Mouse (Mus musculus) forebrain, embryonic 12.5 days (tissue): ENCODE results near the gene Mcm3ap. TPM values are rescaled to one million over a fixed set of nuclear protein-coding genes. Genes with fewer than 3 reads are reported as not detected.

Experiments used
- ATAC-seq: fragments of 200-750 bp; cut with Nextera tagmentation; 2 replicates; pipeline ENCODE4 v1.8.0; 2017; ENCODE audit warnings: moderate TSS enrichment; ENCODE audit not compliant: low FRiP score
- H3K27ac ChIP-seq: fragments of 300-500 bp; sonication (generic); 2 replicates; pipeline ENCODE4 v1.5.1; 2016; ENCODE audit warnings: mild to moderate bottlenecking
- H3K27me3 ChIP-seq: fragments of 300-500 bp; sonication (generic); 2 replicates; pipeline ENCODE4 v1.6.1; 2016; ENCODE audit warnings: mild to moderate bottlenecking
- H3K36me3 ChIP-seq: fragments of 300-500 bp; sonication (generic); replicated peaks from 2 replicates; pipeline ENCODE4 v1.6.1; 2016; ENCODE audit warnings: mild to moderate bottlenecking
- H3K4me1 ChIP-seq: fragments of 300-500 bp; sonication (generic); 2 replicates; pipeline ENCODE4 v1.6.1; 2016
- H3K4me2 ChIP-seq: fragments of 300-500 bp; sonication (generic); 2 replicates; pipeline ENCODE4 v1.6.1; 2016; ENCODE audit warnings: mild to moderate bottlenecking, moderate library complexity
- H3K4me3 ChIP-seq: fragments of 300-500 bp; sonication (generic); replicated peaks from 2 replicates; pipeline ENCODE4 v1.5.1; 2016; ENCODE audit warnings: mild to moderate bottlenecking
- H3K9ac ChIP-seq: fragments of 300-500 bp; sonication (generic); 2 replicates; pipeline ENCODE4 v1.6.1; 2016; ENCODE audit warnings: mild to moderate bottlenecking
- H3K9me3 ChIP-seq: fragments of 300-500 bp; sonication (generic); 2 replicates; pipeline ENCODE4 v1.6.1; 2016
- WGBS: fragments of 180-500 bp; shearing (Covaris S2); methylation state at CpG from one replicate; pipeline ENCODE4 v1.1.7; 2016; 5-methylcytosine and 5-hydroxymethylcytosine counted together
- polyA plus RNA-seq: library from polyadenylated mRNA; unstranded; fragments of >200 nt; fragmentation: Nextera tagmentation; extraction: Ambion mirVana; gene quantifications from 2 replicates; pipeline ENCODE4 v1.2.1, GENCODE M21; 2016

Gene Mcm3ap
- polyA plus RNA-seq, 1 experiment from 2014 or later, result 93.0 TPM

DNA sequence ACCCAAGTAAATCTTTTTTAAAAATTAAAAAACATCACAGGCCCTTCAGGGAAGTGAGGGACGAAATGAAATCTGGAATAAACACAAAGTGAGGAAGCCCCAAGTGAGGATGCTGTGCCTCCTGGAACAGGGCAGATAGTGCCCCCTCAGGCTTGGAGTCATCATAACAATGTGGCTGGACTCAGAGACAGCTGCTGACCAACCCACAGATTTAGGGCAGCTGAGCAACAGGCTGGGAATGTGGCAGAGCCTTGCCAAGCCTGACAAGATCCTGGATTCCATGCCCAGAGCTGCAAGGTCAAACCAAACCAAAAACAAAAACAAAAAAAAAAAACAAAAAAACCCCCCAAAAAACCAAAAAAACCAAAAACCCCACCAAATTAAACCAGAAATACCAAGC is 7.5 kb upstream of the Mcm3ap start:
- WGBS, result 85% methylated on average over 1 of the region's 1 CpGs
- H3K27me3 ChIP-seq, result no peaks in the 10 kb centered on the region
- no peak overlapping the region for H3K27ac ChIP-seq
- H3K4me1 ChIP-seq, result no peaks in the 10 kb centered on the region
- H3K4me2 ChIP-seq, result no peak overlapping the region
- H3K4me3 ChIP-seq, result no peak overlapping the region
- H3K9ac ChIP-seq, result no peak overlapping the region
- ATAC-seq, result no peak
- H3K36me3 ChIP-seq, result 0 out of 2 replicates have a peak, but pooled peaks cover 3% of the 10 kb centered on the region
- 0 out of 2 replicates have a peak, but pooled peaks cover 5% of the 10 kb centered on the region for H3K9me3 ChIP-seq

DNA sequence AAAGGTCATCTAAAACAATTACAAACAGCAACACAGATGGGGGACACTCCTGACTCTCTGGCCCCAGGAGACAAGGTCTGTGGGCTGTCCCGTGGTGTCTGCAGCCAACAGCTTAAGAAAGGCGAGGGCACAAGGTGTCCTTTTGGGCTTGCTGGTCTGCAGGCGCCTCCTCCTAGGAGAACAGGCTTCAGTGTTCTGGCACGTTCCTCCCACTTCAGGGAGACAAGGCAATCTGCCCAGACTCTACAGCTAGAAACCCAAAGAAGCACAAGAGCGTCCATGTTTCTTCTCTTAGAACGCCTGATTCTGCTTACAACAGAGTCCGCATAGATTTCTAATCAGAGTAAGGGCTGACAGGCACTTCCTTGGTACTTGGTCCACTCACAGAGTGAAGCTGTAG is 6.4 kb upstream of the Mcm3ap start:
- Histone ChIP-seq H3K4me2 (no peak overlapping the region), H3K9me3 (0 out of 2 replicates have a peak, but pooled peaks cover 5% of the 10 kb centered on the region), H3K36me3 (0 out of 2 replicates have a peak, but pooled peaks cover 3% of the 10 kb centered on the region), H3K27me3 (no peaks in the 10 kb centered on the region), H3K4me3 (no peak overlapping the region), H3K4me1 (no peaks in the 10 kb centered on the region), H3K27ac (no peak overlapping the region), H3K9ac (no peak overlapping the region)
- no peak for ATAC-seq
- 95% methylated on average over 7 of the region's 7 CpGs for WGBS

GRCm38 (mm10) chr10:76462721-76463120 is 6.0 kb upstream of the Mcm3ap start:
- Histone ChIP-seq H3K4me3 (no peak overlapping the region), H3K36me3 (0 out of 2 replicates have a peak, but pooled peaks cover 3% of the 10 kb centered on the region), H3K4me1 (peaks cover 2% of the 10 kb centered on the region; the same call in 1 of the 2 replicates), H3K27me3 (no peaks in the 10 kb centered on the region), H3K27ac (no peak overlapping the region), H3K9ac (no peak overlapping the region), H3K4me2 (no peak overlapping the region), H3K9me3 (0 out of 2 replicates have a peak, but pooled peaks cover 5% of the 10 kb centered on the region)
- WGBS, result 87% methylated on average over 6 of the region's 6 CpGs
- no peak for ATAC-seq

GRCm38 (mm10) chr10:76473759-76474158 is 5.0 kb downstream of the Mcm3ap start:
- H3K27me3 ChIP-seq, result no peaks in the 10 kb centered on the region
- no peak overlapping the region for H3K9ac ChIP-seq
- H3K36me3 ChIP-seq, result peaks cover 74% of the 10 kb centered on the region
- no peak for ATAC-seq
- no peak overlapping the region for H3K4me2 ChIP-seq
- WGBS, result 89% methylated on average over 5 of the region's 5 CpGs
- no peak overlapping the region for H3K27ac ChIP-seq
- H3K4me3 ChIP-seq, result no peak overlapping the region
- 0 out of 2 replicates have a peak, but pooled peaks cover 7% of the 10 kb centered on the region for H3K4me1 ChIP-seq
- H3K9me3 ChIP-seq, result no peaks in the 10 kb centered on the region

DNA sequence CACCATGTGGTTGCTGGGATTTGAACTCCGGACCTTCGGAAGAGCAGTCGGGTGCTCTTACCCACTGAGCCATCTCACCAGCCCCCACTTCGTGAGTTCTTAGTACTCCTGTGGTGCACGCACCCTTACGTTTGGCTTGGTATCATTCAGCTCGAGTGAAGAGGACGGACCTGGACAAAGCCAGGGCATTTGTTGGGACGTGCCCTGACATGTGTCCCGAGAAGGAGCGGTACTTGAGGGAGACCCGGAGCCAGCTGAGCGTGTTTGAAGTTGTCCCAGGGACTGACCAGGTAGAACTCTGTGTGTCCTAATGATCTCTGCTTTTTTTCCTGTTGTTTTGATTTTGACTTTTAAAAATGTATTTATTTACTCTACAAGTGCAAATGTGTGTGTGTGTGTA is 12.1 kb downstream of the Mcm3ap start:
- H3K4me1 ChIP-seq, result no peaks in the 10 kb centered on the region
- H3K4me3 ChIP-seq, result no peak overlapping the region
- H3K27me3 ChIP-seq, result no peaks in the 10 kb centered on the region
- H3K9me3 ChIP-seq, result no peaks in the 10 kb centered on the region
- no peak overlapping the region for H3K27ac ChIP-seq
- H3K9ac ChIP-seq, result no peak overlapping the region
- WGBS, result 92% methylated on average over 13 of the region's 13 CpGs
- no peak for ATAC-seq
- H3K36me3 ChIP-seq, result peaks cover 93% of the 10 kb centered on the region
- no peak overlapping the region for H3K4me2 ChIP-seq

DNA sequence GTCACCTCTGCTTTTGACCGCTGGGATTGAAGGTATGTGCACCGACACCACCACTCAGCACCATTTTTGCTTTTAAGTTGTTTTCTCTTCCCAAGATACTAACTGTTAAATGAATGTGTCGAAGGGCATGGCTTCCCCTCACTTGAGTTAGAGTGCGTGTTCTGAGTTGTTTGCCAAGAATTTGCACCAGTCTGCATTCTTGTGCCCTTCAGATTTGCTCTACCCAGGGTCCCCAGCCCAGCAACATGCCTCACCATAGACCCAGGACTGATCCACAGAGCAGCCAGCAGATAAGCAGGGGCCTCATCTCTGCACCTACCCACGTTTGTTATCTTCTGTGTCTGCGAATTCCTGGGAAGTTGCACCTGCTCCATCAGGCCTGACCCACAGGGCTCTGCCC is 12.8 kb downstream of the Mcm3ap start:
- no peak overlapping the region for H3K4me3 ChIP-seq
- no peaks in the 10 kb centered on the region for H3K9me3 ChIP-seq
- H3K27me3 ChIP-seq, result no peaks in the 10 kb centered on the region
- no peak overlapping the region for H3K9ac ChIP-seq
- H3K4me1 ChIP-seq, result no peaks in the 10 kb centered on the region
- WGBS, result 91% methylated on average over 6 of the region's 6 CpGs
- ATAC-seq, result no peak
- H3K36me3 ChIP-seq, result peaks cover 93% of the 10 kb centered on the region
- no peak overlapping the region for H3K27ac ChIP-seq
- no peak overlapping the region for H3K4me2 ChIP-seq

GRCm38 (mm10) chr10:76486302-76486701 is 17.6 kb downstream of the Mcm3ap start:
- Histone ChIP-seq H3K4me3 (no peak overlapping the region), H3K9ac (no peak overlapping the region), H3K27me3 (no peaks in the 10 kb centered on the region), H3K4me1 (no peaks in the 10 kb centered on the region), H3K36me3 (peaks cover 94% of the 10 kb centered on the region), H3K4me2 (no peak overlapping the region), H3K27ac (no peak overlapping the region), H3K9me3 (no peaks in the 10 kb centered on the region)
- no peak for ATAC-seq
- WGBS, result 95% methylated on average over 2 of the region's 2 CpGs

DNA sequence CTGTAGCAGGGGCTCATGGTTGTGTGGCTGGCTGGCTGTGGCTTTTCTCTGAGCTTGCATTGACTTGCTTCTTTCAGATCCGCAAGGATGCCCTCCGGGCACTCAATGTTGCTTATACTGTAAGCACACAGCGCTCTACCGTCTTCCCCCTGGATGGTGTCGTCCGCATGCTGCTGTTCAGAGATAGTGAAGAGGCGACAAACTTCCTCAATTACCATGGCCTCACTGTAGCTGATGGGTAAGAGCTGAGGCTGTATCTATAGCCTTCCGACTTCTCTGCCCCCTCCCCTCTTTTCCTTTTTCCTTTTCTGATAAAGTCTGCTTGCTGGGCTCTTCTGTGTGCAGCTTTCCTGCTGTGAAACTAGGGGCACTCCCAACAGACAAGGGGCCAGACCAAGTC is 19.5 kb downstream of the Mcm3ap start:
- H3K36me3 ChIP-seq, result peaks cover 91% of the 10 kb centered on the region
- H3K4me1 ChIP-seq, result no peaks in the 10 kb centered on the region
- no peak overlapping the region for H3K4me3 ChIP-seq
- H3K9me3 ChIP-seq, result no peaks in the 10 kb centered on the region
- H3K27ac ChIP-seq, result no peak overlapping the region
- H3K9ac ChIP-seq, result no peak overlapping the region
- 96% methylated on average over 8 of the region's 8 CpGs for WGBS
- ATAC-seq, result no peak
- H3K27me3 ChIP-seq, result no peaks in the 10 kb centered on the region
- no peak overlapping the region for H3K4me2 ChIP-seq

- no peak overlapping the region for H3K9ac ChIP-seq
- H3K36me3 ChIP-seq, result peaks cover 92% of the 10 kb centered on the region
- H3K4me2 ChIP-seq, result no peak overlapping the region
- H3K27ac ChIP-seq, result no peak overlapping the region
- no peaks in the 10 kb centered on the region for H3K27me3 ChIP-seq
- WGBS, result 94% methylated on average over 15 of the region's 15 CpGs
- no peak overlapping the region for H3K4me3 ChIP-seq
- H3K4me1 ChIP-seq, result no peaks in the 10 kb centered on the region
- no peaks in the 10 kb centered on the region for H3K9me3 ChIP-seq
- ATAC-seq, result no peak
Observed at GRCm38 (mm10) chr10:76489205-76489604, 20.5 kb downstream of the Mcm3ap start.

DNA sequence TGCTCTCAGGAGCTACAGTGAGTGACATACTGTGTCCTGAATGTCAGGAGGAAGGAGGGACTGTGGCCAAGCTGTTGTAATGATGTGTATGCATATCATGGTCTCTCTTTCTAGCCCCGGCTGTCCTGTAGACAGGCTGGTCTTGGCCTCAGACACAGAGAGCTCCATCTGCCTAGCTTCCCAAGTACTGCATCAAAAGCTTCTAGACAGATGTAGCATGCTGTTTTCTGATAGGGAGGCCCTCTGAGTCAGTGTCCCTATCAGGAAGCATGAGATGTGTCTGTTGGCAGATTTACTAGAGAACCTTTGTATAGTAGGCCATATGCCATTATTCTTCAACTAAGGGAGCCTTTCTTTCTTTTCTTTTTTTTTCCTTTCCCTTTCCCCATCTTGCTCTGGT is 24.8 kb downstream of the Mcm3ap start:
- Histone ChIP-seq H3K27me3 (no peaks in the 10 kb centered on the region), H3K27ac (no peak overlapping the region), H3K9ac (no peak overlapping the region), H3K4me3 (no peak overlapping the region), H3K4me2 (no peak overlapping the region), H3K4me1 (no peaks in the 10 kb centered on the region), H3K36me3 (peaks cover 87% of the 10 kb centered on the region), H3K9me3 (no peaks in the 10 kb centered on the region)
- ATAC-seq, result no peak
- 81% methylated on average over 1 of the region's 1 CpGs for WGBS

- ATAC-seq, result no peak
- H3K9ac ChIP-seq, result no peak overlapping the region
- peaks cover 87% of the 10 kb centered on the region for H3K36me3 ChIP-seq
- H3K4me3 ChIP-seq, result no peak overlapping the region
- 92% methylated on average over 6 of the region's 6 CpGs for WGBS
- H3K27me3 ChIP-seq, result no peaks in the 10 kb centered on the region
- no peak overlapping the region for H3K4me2 ChIP-seq
- no peaks in the 10 kb centered on the region for H3K9me3 ChIP-seq
- H3K27ac ChIP-seq, result no peak overlapping the region
- H3K4me1 ChIP-seq, result no peaks in the 10 kb centered on the region
Observed at GRCm38 (mm10) chr10:76495501-76495900, 26.8 kb downstream of the Mcm3ap start.

- ATAC-seq, result no peak
- H3K36me3 ChIP-seq, result peaks cover 86% of the 10 kb centered on the region
- no peak overlapping the region for H3K9ac ChIP-seq
- WGBS, result 95% methylated on average over 7 of the region's 7 CpGs
- H3K4me2 ChIP-seq, result no peak overlapping the region
- no peaks in the 10 kb centered on the region for H3K9me3 ChIP-seq
- no peaks in the 10 kb centered on the region for H3K27me3 ChIP-seq
- H3K4me1 ChIP-seq, result no peaks in the 10 kb centered on the region
- H3K4me3 ChIP-seq, result no peak overlapping the region
- H3K27ac ChIP-seq, result no peak overlapping the region
Observed at GRCm38 (mm10) chr10:76496366-76496765, 27.6 kb downstream of the Mcm3ap start.

DNA sequence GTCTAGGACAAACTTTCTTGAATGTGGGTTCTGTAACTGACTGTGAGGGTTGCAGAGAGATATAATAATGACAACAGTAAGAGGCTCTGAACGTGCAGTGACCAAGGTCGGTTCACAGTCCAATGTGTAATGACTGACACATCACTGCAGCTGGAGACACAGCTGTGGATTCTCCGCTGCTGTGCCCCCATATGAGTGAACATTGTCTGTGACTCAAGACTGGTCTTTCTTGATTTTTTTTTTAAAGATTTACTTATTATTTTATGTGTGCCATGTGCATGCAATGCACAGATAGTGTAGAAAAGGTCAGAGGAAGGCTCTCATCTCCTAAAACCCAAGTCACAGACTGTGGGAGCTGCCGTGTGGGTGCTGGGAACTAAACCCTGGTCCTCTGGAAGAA is 28.8 kb downstream of the Mcm3ap start:
- ATAC-seq, result no peak
- H3K4me3 ChIP-seq, result no peak overlapping the region
- 96% methylated on average over 4 of the region's 4 CpGs for WGBS
- H3K4me1 ChIP-seq, result no peaks in the 10 kb centered on the region
- H3K36me3 ChIP-seq, result peaks cover 90% of the 10 kb centered on the region
- H3K27ac ChIP-seq, result no peak overlapping the region
- H3K9me3 ChIP-seq, result no peaks in the 10 kb centered on the region
- H3K4me2 ChIP-seq, result no peak overlapping the region
- no peaks in the 10 kb centered on the region for H3K27me3 ChIP-seq
- no peak overlapping the region for H3K9ac ChIP-seq
